Mouse (Mus musculus) left cerebral cortex, adult 11 months (tissue): ENCODE measurements around the gene Inpp5d.

Experiments used
- DNase-seq: peaks from one replicate; pipeline ENCODE4 v3.0.0; 2022; ENCODE audit warnings: low spot score

Inpp5d gene

DNA sequence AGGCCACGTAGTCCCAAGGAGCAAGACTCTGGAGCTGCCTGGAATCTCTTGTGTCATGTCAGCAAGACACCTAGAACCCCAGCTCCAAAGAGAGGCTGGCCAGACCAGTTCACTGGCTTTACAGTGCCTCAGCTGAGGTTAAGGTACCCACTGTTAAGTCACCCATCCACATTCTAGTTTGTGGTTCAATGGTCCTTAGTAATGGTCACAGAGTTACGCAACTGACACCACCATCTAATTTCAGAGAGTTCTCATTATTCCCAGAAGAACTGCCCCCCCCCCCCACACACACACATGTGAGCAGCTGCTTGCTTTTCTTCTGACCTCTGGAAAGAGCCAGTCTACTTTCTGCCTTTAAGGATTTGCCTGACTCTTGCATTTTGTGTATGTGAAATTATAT lies 4.7 kb downstream of the Inpp5d start:
- DNase-seq: no peak

DNA sequence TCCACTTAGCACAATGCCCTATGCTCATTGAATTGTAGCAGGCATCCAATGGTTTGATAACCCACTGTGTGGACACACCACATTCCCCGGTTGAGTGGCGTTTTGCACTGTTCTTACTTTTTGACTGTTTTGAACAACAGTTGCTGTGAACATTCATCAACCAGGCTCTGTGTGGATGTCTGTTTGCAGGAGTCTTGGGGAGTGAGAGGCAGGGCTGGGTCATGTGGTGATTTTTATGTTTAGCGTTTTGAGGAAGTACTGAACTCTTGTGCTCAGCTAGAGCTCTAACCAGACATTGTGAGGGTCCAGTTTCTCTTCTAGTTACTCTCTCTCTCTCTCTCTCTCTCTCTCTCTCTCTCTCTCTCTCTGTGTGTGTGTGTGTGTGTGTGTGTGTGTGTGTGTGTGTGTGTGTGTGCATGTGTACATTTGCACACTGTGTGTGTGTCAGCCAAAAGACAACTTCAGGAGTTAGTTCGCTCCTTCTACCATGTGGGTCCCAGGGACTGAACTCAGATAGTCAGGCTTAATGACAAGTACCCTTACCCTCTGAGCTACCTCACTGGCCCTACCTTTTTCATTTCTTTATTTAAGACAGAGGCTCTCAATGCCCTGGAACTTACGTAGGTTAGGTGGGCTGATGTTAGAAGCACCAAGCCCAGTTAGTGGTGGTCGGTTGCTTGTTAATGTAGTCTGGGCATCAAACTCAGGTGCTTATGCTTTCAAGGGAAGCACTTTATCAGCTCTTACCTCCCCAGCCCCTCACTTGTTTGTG lies 5.3 kb downstream of the Inpp5d start:
- DNase-seq: no peak

DNA sequence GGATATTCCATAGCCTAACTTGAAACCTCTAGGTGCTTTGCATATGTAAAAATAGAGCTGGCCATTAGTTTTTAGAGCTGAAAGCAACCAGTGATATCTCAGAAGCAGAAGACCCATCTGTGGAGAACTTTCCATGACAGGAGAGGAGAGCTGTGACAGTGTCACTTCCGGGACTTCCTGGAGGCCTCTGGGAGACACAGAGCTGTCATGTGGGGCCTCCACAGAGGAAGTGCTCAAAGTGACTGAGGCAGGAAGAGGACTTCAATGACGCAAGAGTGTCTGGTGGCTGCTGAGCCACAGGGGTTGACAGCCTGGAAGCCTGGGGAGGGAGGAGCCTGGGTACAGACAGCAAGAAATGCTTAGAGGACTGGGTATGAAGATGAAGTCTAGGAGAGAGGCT lies 6.2 kb downstream of the Inpp5d start:
- DNase-seq: no peak

DNA sequence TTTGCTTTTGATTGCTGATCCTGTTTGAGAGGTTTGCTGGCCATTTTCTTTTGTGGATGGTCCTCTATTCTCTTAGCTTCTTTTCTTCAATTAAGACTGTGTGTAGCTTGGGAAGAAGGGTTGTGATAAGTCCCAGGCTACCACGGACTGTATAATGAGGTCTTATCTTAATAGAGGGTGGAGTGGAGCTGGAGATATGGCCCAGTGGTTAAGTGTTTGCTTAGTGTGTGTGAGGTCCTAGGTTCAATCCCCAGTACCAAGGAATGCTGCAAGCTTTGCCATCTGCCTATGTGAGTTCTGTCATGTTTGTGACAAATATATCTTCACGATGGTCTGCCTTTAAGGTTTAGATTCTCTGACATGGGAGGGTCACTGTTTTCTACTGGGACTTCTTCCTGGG lies 8.0 kb downstream of the Inpp5d start:
- no peak for DNase-seq

- no peak for DNase-seq
Measured at GRCm38 (mm10) chr1:87631584-87631983, 11.5 kb downstream of the Inpp5d start.

DNA sequence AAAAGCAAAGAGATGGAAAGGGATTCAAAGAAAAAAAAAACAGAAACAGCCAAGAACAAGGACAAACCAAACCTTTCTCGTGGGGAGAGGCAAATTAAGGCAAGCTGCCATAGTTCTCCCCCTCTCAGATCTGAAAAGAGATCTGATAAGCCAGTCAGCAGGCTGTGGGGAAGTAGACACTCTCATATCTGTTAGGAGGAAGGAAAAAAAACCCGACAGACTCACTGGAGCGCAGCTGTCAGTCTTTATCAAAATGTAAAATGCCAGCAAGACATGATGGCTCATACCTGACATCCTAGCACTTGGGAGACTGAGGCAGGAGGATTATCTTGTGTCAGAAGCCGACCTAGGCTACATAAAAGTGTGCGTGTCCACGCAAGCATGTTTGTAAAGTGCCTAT lies 12.1 kb downstream of the Inpp5d start:
- DNase-seq: no peak

DNA sequence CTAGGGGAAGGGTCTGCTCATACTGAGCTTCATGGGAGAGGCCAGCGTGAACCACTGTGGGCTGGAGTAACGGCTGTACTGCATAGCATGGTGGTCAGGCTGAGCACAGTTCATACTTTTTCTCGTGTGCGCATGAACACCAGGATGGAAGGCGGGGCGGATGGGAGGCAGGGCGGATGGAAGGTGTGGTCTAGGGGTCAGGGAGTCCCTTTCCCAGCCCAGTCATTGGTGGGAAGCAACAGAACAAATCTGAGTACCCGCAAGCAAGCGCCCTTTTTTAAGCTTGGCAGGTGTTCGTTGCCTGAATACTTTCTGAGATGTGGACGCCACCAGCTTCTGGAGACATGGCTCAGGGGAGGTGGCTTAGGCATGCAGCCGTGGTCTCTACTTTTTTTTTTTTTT lies 16.6 kb downstream of the Inpp5d start:
- no peak for DNase-seq

DNA sequence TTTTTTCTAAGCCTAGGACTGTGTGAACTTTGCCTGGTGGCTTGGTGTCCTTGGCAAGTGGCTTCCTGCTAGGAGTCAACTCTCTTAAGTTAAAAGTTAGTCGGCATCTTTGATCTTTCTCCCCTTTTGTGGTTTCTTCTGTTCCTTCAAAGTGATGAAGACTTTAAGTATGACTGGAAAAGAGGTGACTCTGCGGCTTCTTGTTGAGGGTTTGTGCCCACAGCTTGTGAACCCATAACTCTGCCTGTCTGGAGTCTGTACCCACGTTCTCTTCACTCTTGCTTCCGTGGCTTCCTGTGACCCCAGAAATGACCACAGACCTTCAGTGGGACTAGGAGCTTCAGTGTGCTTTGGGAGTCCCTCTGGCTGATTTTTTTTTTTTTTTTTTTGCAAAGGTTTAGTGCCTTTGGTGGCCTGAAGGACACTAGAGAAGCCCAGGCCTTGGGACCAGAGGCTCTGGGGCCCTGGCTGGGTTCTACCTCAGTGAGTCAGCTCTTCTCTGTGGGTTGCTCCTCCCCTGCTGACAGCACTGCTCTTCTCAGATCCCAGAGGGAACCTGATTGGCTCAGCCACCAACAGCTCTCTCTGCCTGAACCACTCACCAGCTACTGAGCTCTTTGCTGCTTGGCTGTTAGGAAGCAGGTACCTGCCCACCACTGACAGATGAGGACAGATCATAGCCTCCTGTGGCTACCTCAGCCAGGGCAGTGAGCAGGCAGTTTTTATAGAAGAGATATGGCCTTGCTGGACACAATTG lies 17.2 kb downstream of the Inpp5d start:
- no peak for DNase-seq

- DNase-seq: no peak
Measured at GRCm38 (mm10) chr1:87637878-87638600, 17.9 kb downstream of the Inpp5d start.

DNA sequence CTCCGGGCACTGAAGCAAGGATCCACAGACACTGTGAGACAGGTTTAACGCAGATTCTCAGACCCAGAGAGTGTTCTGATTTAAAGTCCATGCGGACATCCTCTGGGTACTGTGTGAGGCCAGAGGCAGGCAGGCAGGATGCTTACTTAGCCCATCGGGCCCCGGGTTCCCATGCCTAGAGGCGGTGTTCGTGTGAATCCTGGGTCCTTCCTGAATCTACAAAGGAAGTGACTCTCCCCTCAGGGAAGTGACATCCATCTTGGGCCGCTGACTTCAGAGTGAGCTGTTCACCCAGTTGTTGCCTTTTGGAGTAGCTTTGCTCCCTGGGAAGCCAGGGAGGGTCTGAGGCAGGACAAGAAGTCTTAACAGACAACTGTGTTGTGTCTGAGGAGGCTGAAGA lies 19.6 kb downstream of the Inpp5d start:
- DNase-seq: no peak

- no peak for DNase-seq
Measured at GRCm38 (mm10) chr1:87640165-87640661, 20.1 kb downstream of the Inpp5d start.

DNA sequence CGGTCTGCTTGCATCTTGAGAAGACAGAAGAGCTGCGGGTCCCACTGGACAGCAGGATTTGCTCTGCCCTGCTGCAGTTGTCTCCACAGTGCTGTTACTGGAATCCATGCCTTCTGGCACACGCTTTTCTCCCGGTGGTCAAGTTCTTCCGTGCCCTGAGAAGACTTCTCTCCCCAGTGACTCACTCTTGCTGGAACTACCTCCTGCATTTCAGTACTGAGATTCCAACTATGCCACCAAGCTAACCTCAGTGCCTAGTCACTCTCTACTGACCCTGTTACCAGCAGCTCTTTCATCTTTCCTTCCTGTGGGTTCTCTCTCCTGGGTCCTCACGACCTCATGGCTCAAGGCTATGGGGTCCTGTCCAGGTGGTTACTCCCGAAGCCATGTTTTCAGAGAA lies 22.9 kb downstream of the Inpp5d start:
- no peak for DNase-seq

DNA sequence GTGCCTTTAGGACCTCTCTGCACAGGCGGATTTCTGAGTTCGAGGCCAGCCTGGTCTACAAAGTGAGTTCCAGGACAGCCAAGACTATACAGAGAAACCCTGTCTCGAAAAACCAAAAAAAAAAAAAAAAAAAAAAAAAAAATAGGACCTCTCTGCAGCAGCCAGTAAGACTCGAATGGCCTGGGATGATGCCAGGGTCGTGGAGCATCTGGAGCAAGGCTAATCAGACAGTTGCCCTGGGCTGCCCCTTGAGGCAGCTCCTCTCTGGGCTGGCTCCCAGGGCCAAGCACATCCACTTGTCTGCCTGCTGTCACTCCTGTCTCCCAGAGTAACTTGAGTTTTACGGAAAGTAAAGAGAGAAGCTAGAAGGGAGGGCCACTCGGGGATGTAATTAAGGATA lies 24.9 kb downstream of the Inpp5d start:
- DNase-seq: no peak

GRCm38 (mm10) chr1:87645748-87646147 lies 25.6 kb downstream of the Inpp5d start:
- DNase-seq: no peak

DNA sequence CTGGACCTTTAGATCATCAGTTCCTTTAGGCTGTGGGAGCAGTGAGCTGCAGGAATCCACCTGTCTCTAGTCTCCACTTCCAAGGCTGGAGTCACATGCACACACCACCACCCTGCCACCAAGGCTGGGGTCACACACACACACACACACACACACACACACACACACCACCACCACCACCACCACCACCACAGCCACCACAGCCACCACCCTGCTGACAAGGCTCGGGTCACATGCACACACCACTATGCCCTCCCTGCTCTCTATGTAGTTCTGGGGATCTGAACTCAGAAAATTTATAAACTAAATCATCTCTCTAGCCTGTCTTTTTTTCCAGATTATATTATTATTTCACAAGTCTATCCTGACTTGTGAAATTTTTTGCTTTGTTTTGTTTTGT lies 27.7 kb downstream of the Inpp5d start:
- no peak for DNase-seq

- DNase-seq: no peak
Measured at GRCm38 (mm10) chr1:87648657-87649056, 28.5 kb downstream of the Inpp5d start.

GRCm38 (mm10) chr1:87649219-87649805 lies 29.2 kb downstream of the Inpp5d start:
- no peak for DNase-seq

DNA sequence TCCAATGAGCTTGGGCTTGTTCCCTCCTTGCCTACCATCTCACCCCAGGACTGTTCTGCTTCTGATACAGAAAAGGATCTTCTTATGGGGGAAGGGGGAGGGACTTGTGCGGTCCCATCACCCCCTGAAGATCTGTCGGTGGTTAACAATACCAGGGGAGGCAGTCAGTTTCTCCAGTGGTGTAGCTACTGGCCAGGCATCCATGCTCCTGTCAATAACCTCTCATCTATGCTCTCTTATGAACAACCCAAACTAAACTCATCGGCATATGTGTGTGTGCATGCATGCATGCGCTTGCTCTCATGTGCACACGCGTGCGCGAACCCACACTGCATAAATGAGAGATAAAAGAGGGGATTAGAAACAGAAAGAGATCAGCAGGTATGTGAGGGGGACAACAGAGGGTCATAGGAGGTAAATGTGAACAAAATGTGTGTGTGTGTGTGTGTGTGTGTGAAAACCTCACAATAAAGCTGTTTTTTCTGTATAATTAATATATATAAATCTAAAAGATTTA lies 29.9 kb downstream of the Inpp5d start:
- no peak for DNase-seq

GRCm38 (mm10) chr1:87650611-87651079 lies 30.5 kb downstream of the Inpp5d start:
- no peak for DNase-seq

DNA sequence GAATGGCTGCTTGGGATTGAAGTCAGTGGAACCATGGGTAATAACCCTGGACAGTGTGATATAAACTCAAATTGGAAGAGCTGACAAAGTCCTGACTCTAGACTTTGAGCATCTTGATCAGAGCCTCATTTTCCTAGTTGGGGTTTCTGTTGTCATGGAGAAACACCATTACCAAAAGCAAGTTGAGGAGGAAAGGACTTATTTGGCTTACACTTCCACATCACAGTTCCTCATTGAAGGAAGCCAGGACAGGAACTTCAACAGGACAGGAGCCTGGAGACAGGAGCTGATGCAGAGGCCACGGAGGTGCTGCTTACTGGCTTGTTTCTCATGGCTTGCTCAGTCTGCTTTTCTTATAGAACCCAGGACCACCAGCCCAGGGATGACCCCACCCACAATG lies 31.3 kb downstream of the Inpp5d start:
- DNase-seq: no peak

DNA sequence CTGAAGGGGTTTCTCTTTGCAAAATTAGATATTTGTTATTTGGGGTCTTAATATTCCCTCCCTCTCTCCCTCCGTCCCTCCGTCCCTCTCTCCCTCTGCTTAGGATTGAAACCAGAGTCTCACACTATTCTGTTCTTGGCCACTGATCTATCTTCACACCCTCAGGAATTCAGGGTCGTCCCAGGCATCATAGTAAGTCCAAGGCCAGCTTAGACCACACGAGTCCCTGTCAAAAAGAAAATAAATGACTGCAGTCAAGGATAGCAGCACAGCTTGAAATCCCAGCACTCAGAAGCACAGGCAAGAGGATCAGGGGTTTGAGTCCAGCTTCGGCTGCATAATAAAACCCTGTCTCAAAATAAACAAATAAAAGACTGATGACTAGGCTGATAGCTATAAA lies 35.0 kb downstream of the Inpp5d start:
- no peak for DNase-seq

GRCm38 (mm10) chr1:87658063-87658462 lies 38.0 kb downstream of the Inpp5d start:
- no peak for DNase-seq
